Mouse (Mus musculus) spleen, adult 18-20 months (tissue): ENCODE results near the gene Aif1.

ENCODE experiments used
- DNase-seq, 2 experiments: peaks; one replicate each; pipeline ENCODE4 v3.0.0; 2022; ENCODE audit warnings: mixed read lengths in 2 of 2

Aif1 gene

DNA sequence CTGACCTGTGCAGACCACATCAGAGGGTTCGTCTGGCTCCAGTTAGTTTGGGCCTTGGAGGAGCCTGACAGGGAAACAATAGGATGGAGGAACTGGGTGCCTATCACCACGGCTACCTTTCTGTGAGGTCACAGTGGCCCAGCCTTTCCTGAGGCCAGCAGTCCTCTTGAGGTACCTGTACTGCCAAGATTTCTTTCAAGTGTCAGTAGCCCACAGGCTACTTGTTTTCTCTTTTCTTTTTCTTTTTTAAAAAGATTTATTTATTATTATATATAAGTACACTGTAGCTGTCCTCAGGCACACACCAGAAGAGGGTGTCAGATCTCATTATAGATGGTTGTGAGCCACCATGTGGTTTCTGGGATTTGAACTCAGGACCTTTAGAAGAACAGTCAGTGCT is at the start of gene Aif1:
Aif1 (minus strand) TSS at position 101 of the 400 bp plus-strand sequence.
- DNase-seq: no peak

GRCm38 (mm10) chr17:35225456-35225855 is 49.6 kb upstream of the Aif1 start:
- DNase-seq: no peak

DNA sequence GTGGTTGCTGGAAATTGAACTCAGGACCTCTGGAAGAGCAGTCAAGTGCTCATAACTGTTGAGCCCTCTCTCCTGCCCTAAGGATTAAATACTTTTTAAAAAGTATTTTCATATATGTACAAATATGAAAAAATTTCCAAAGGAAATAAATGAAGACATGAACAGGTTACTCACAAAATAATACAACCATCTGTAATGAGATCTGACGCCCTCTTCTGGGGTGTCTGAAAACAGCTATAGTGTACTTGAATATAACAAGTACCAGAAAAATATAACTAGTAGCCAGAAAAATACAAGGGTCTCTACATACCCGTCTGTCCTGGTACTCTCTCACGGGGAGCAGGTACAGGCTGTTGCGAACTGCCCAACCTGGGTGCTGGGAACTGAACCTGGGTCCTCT is 48.8 kb upstream of the Aif1 start:
- no peak for DNase-seq

DNA sequence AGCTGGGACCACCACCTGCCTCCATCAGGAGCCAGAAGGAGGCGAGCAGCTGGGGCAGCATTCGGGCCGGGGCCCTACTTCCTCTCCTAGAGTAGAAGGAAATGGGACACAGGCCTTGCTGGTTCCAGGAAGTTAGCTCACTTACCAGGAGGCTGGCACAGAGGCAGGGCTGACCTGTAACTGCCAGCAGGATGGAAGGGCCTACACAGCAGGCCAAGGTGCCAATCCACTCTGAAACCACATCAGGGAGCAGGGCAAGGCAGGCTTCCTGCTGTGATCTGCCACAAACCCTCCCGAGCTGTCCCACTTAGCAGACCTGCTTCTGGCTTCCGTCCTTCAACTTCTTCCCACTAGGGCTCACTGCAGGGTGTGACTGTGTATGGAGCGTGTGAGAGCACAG is 46.4 kb upstream of the Aif1 start:
- no peak for DNase-seq

DNA sequence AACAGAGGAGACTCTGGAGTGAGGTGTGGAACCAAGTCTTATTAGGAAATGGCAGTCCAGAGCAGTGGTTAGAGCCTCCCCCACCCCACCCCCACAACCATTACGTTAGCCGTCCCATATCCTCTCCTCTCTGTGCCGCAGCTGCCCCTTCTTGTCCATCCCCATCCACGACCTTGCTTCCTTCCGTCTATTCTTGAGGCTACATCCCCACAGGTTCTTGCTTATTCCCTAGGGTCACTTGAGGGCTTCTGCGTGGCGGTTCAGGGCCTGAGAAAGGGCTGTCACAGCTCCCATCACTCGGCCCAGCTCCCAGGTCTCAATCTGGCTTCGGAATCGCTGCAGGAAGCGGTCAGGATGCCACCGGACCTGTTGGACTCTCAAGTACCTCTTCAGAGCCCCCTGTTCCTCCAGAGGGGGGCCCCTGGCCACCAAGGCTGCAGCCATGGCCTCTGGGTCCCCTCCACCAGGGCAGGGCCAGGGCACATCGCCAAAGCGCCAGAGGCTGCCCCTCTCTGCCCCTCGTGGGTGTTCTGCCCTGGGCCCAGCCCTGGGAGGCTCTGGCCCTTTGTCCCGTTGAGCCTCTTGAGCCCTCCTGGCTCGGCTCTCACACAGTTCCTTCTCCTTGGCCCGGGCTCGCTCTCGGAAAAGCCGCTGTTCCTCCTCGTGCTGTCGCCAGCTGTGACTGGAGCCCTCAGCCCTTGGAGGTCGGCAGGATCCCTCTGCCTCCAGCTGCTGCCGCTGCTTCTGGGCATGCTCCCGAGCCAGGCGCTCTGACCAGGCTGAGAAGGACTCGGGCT is 44.5 kb upstream of the Aif1 start, which contains the start of gene Gm16181:
Gm16181 (plus strand) TSS at position 679 of the 797 bp plus-strand sequence.
- no peak for DNase-seq

DNA sequence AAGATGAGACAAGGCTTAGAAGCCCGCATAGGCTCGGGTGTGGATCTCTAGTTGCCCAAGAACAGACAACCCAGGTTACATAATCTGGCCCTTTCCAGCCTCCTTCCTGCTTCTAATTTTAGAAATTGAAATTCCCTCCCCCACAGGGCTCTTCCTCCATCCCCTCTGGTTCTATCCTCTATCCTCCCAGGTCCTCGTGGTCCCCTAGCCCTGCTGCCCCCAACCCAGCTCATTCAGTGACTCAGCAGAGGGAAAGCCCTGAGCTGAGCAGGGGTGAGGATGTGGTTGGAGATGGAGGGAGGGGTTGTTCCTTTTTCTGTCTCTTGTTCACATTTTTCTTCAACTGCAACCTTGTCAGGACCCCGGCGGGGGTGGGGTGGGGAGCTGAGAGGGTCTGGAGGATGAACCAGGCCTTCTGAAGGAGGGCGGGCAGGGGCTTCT is 43.8 kb upstream of the Aif1 start:
- DNase-seq: peak in 1 of 2 experiments; percentile 51

DNA sequence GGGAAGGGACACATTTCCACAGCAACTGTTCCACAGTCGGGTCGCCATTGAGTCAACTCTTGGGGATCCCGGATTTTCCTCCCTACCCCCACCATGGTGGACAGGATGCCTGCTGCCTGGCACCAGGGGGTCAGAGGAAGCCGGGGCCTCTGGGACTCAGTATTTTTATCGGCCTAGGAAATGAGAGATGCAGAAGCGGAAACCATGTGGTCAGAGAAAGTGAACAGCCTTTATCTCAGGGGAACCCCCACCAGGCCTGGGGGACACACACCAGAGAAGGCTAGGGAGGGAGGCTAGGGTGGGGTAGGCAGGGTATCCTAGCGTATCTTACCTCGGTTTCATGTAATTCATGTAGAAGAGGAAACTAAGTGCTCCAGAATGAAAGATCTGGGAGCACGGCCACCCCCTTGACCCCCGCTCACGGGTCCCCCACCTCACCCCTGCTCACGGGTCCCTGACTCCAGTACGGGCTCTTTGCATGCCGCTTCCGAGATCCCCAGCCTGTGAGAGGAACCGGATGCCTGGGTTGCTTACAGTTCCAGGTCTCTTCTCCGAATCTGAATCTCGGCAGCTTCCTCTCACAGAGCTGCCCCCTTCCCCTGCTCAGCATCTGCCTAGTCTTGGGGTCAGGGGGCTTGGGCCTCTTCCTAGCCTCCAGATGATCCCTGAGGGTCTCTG is 42.8 kb upstream of the Aif1 start:
- DNase-seq: peak; percentile 67 to 72

DNA sequence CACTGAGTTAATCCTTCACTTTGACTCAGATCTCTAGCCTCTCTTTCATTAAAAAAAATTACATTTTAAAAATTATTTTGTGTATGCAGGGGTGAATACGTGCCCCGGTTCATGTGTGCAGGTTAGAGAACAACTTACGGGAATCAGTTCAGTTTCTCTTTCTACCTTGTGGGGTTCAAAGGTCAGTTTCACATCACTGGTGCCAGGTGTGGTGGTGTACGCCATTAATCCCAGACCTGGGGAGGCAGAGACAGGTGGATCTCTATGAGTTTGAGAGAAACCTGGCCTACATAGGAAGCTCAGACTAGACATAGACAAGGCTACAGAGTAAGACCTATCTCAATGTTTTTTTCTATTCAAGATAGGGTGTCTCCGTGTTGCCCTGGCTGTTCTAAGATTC is 37.2 kb upstream of the Aif1 start:
- no peak for DNase-seq

DNA sequence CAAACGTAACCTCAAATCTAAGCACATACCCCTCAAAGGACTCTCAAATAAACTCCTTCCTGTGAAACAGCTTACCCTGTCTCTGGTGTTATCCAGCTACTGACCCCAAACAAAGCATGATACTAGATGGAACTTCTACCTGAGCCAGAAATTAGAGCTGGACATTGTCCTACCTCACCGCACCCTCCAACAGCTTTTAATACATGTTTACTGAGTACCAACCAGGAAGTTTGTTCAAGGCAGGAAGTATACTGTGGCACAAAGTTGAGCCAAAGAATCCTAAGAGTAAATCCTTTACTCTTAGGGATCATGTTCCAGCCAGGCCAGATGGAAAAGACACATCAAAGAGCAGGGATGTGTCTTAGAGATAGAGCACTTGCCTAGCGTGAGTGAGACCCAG is 34.7 kb upstream of the Aif1 start:
- DNase-seq: no peak

- peak; percentile 67 to 73 for DNase-seq
Observed at GRCm38 (mm10) chr17:35209785-35210535, 34.1 kb upstream of the Aif1 start.

GRCm38 (mm10) chr17:35205380-35205769 is 29.5 kb upstream of the Aif1 start:
- no peak for DNase-seq

GRCm38 (mm10) chr17:35204494-35205379 is 28.9 kb upstream of the Aif1 start, which contains the start of gene Lta:
Gene Lta (minus strand): TSS chr17:35205351.
- peak; percentile 68 to 73 for DNase-seq

DNA sequence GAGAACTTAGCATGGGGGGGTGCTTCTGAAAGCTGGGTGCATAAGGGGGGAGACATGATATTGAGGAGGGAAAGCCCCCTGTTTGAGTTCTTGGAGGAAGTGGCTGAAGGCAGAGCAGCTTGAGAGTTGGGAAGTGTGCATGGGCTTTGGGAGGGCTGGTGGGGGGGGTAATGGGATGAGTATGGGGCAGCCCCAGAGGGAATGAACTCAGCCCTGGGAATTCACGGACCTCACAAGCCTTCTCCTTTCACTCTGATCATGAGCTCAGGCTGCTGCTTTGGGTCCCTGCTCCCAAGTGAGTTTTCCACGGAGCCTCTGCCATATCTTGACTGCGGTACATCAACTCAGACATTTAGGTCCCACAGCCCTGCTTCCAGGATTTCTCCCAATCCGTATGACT is 26.6 kb upstream of the Aif1 start:
- no peak for DNase-seq

DNA sequence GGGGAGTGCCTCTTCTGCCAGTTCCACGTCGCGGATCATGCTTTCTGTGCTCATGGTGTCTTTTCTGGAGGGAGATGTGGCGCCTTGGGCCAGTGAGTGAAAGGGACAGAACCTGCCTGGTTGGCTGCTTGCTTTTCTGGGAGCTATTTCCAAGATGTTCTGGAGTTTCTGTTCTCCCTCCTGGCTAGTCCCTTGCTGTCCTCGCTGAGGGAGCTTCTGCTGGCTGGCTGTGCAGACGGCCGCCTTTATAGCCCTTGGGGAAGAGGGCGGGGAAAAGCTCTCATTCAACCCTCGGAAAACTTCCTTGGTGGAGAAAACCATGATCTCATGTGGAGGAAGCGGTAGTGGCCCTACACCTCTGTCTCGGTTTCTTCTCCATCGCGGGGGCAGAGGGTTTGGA is 25.9 kb upstream of the Aif1 start, which contains the start of gene Tnf:
Tnf (minus strand) TSS at position 221 of the 400 bp plus-strand sequence.
- DNase-seq: peak; percentile 62 to 76

GRCm38 (mm10) chr17:35201128-35201527 is 25.3 kb upstream of the Aif1 start:
- DNase-seq: peak in 1 of 2 experiments; percentile 39

DNA sequence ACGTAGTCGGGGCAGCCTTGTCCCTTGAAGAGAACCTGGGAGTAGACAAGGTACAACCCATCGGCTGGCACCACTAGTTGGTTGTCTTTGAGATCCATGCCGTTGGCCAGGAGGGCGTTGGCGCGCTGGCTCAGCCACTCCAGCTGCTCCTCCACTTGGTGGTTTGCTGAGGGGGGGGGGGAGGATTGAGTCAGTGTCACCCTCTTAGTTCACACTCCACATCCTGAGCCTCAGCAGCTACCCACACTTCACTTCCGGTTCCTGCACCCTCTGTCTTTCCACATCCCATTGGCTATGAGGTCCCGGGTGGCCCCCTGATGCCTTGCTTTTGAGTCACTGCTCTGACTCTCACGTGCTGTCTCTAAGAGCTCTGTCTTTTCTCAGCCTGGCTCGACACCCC is 24.5 kb upstream of the Aif1 start:
- peak in 1 of 2 experiments; percentile 58 for DNase-seq

DNA sequence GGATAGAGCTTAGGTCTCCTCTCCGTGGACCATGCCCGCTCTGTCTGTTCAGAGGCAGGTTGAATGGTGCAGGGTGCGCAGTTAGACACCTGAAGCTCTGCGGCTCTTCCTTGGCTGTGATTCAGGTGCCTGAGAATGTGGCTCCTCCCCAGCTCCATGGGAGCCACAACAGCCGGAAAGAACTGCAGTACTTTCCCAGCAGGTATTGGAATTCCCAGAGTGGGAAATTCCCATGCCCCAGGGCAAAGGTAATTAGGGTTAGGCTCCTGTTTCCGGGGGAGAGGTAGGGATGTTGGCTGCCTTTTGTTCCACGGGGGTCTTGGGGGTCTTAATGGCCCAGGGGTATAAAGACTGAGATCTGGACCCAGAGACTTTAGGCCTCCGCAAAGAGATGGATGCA is 23.1 kb upstream of the Aif1 start:
- no peak for DNase-seq

DNA sequence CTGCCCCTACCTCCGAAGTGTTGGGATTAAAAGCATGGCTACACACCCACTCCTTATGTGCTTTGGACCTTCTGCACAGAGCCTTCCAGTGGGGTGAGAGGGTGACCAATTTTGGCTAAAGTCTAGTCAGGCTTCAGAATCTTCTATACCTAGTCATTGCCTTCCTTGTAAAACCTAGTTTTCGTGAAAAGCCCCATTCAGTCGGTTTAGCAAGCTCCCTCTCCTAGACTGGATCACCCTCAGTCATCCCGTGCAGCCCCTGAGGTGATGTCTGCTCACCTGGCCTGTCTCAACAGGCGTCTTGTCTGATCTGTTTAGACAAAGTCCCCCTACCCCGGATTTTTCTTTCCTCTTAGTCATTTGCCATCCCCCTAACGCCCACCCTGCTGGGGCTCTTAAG is 22.2 kb upstream of the Aif1 start:
- no peak for DNase-seq

- DNase-seq: no peak
Observed at GRCm38 (mm10) chr17:35197126-35197525, 21.3 kb upstream of the Aif1 start.

- DNase-seq: no peak
Observed at GRCm38 (mm10) chr17:35196321-35196641, 20.4 kb upstream of the Aif1 start.

DNA sequence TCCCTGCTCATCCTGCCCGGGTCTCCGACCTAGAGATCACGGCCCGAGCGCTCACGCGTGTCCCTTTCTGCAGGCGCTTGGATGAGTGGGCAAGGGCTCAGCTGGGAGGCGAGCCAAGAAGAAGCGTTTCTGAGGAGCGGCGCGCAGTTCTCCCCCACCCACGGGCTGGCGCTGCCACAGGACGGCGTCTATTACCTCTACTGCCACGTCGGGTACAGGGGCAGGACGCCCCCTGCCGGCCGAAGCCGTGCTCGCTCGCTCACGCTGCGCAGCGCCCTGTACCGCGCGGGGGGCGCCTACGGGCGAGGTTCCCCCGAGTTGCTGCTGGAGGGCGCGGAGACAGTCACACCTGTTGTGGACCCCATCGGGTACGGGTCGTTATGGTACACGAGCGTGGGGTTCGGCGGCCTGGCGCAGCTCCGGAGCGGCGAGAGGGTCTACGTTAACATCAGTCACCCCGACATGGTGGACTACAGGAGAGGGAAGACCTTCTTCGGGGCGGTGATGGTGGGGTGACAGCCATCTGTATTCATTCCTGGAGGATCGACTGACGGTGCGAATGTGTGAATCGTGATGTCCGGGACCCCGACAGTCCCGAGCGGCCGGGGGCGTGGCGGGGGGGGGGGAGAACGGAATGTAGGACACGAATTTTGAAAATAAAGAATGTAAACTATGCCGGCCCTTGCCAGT is 19.9 kb upstream of the Aif1 start:
- peak; percentile 83 to 93 for DNase-seq
